Mouse (Mus musculus) left cerebral cortex, adult 9 months (tissue): ENCODE data around the gene Atg5.

ENCODE experiments used
- DNase-seq, 2 experiments: peaks; one replicate each; pipeline ENCODE4 v3.0.0; 2022; ENCODE audit warnings: low spot score in 2 of 2

Gene Atg5

DNA sequence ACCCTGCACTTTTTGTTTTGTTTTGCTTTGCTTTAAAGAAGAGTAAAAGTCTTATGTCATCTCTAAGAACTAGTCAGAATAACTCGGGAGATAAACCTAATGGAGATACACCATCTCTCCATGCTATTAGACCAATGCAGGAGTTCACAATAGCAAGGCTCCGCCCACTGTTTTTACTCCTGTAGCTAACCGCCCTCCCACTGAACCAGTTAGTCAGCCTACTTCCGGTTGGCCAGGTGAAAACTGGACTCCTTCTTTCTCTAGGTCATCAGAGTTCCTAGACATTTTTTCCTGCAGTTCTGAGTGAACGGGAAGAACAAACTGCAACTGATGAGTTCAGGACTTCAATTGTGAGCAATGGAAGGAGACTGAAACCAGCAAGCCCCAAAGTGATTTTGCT is 122.1 kb downstream of the Atg5 start:
- DNase-seq = no peak

DNA sequence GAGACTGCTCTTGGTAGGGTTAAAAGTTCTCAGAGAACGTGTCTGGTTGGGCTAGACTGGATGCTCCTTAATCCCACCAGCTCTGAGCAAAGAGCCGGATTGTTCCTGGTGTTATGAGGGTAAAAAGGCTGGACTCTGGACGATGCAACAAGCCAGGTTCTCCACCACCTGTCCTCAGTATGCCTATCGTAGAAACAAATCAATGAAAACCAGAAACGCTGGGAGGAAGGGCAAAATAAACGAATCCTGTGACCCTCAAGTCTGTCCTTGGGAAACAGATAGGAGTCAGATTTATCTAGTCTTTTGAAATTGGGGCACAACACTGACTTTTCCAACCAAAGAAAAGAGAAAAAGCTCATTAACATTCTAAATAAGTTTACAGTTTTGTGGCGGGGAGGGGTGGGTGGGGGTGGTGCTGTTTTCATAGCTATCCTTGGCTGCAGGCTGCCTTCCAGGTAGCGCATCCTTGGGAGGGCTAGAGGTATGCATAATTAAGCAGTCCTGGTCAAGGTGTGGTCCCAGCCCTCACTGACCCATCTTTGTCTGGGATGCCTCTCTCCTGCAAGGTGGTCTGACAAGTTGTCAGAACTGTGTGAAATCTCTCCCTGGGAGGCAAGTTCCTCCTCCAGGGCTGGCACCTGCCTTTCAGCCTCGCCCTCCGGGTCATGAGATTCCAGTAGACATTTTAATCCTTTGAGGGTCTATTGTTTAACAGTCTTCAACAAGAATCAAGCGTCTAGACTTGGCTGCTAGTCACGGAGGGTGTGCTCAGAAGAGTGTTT is 123.5 kb downstream of the Atg5 start:
- DNase-seq = no peak

DNA sequence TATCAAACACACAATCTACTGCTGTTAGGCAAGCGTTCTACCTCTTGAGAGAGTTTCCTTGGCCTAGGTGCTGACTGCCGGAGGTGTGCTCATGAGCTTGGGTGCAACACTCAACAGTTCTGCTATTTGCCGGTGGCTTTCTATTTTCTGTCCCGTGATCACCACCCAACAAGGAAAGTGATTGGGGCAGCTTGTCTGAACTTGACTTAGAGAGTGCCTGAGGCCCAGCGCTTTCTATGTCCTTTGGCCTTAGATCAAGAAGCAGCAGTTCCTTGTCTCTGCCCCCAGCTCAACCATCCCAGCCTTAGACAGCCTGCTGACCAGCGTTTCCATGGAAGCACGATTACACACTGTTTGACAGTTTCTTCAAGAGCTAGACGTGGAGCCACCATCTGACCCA is 124.7 kb downstream of the Atg5 start:
- DNase-seq = no peak

GRCm38 (mm10) chr10:44400119-44400518 is 132.0 kb downstream of the Atg5 start:
- DNase-seq = no peak

- no peak for DNase-seq
These were observed 132.4 kb downstream of the Atg5 start for GRCm38 (mm10) chr10:44400602-44401001.

DNA sequence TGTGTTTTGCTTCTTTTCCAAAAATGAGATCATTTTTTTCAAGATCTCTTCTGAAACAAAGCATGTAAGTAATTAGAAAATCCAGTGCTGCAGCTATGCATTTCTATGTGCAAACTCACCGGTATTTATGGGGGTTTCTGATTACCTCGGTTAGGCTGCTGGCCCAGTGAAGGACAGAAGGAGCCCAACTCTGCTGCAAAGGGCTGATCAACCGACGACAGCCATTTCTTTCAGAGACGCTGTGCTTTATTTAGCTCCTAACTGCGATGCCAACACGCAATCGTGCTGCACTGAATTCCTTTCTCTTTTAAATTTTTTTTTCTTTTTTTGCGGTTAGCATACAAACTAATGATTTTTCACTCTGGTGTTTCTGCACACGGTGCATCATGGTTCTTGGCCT is 133.4 kb downstream of the Atg5 start:
- DNase-seq = no peak

- no peak for DNase-seq
These were observed 135.3 kb downstream of the Atg5 start for GRCm38 (mm10) chr10:44403415-44403814.

DNA sequence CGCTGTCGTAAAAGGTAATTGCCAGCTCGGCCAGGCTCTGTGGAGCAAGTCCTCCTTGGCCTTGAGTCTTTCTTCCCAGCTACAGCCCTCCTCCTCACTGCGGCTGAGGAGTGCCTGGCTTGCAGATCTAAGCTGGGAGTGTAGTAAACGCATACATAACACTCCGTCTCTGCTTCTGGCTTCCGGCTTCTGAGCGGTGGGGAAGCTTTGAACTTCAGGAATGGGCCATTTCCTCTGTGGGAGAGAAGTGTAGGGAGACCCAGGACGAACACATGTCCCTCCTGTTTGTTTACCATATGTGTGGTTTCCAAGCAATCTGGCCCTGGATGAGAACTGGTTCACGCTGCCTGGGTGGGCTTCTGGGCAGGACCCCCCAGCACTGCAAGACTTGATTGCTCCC is 140.9 kb downstream of the Atg5 start:
- no peak for DNase-seq

DNA sequence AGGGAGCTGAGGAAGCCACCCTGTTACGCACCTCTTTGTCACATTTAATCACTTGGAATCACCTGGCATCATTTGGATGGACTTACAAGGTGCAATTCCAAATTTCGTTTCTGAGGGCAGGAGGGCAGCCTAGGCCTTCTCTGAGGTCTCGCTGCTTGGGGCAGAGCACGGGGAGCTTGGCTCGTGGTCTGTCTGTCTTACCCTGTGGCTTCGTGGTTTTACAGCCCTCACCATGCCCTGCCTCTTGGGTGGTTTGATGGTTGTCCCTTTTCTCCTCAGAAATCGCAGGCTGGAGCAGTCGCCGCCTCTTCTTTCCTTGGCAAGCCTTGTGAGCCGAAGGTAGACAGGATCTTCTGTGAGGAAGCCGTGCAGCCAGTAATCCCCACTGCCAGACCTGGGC is 141.8 kb downstream of the Atg5 start:
- no peak for DNase-seq
